Mouse (Mus musculus): ENCODE data around the gene Ddah2.

- TF ChIP-seq EP300 (IDR thresholded peaks at IDR 0.05; ENCODE audit: low read depth) = no peak
- no peak for TF ChIP-seq CTCF (IDR thresholded peaks at IDR 0.05; ENCODE audit: low read depth)
These were observed 2.9 kb upstream of the Ddah2 start for GRCm38 (mm10) chr17:35055691-35056495.

Data from heart, postnatal 0 days (tissue).